Mouse (Mus musculus) c-Kit-positive CD71-positive TER-119-positive erythroid progenitor cells, embryonic 14.5 days (primary cell): Measurements from ENCODE around the gene Sspo.

ENCODE experiments used
- DNase-seq: peaks from one replicate; pipeline ENCODE4 v3.0.0-alpha.2; 2013; ENCODE audit warnings: low spot score

Gene Sspo

GRCm38 (mm10) chr6:48435706-48436349, 12.2 kb upstream of the Sspo start:
- DNase-seq, result no peak

DNA sequence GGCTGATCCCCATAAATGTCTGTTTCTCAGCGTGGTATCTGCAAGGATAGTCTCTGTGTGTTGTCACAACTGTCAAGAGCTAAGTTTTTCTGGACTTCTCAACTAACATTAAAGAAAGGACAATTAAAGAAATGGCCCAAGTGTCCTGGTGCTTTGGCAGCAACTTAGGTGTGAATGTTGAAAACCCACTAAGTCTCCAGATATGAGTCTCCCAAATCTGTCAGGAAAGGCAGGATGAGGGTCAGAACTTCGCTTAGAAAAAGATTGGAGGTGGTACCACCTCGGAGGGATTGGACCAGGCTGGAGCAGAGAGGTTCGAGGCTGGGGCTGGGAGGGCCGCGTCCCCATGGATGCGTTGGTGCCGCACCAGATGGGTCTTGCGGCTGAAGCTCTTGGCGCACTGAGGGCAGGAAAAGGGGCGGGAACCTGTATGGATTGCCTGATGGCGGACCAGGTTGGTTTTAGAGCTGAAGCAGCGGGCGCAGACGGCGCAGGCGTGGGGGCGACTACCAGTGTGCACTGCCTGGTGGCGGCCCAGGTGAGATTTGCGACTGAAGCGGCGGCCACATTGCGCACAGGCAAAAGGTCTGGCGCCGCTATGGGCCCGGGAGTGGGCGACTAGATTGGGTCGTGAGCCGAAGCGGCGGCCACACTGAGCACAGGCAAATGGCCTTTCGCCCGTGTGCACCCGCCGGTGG, 10.2 kb upstream of the Sspo start:
- no peak for DNase-seq

GRCm38 (mm10) chr6:48438475-48439125, 9.4 kb upstream of the Sspo start:
- no peak for DNase-seq

GRCm38 (mm10) chr6:48439654-48440053, 8.4 kb upstream of the Sspo start:
- DNase-seq, result no peak

GRCm38 (mm10) chr6:48440306-48441014, 7.6 kb upstream of the Sspo start:
- no peak for DNase-seq

DNA sequence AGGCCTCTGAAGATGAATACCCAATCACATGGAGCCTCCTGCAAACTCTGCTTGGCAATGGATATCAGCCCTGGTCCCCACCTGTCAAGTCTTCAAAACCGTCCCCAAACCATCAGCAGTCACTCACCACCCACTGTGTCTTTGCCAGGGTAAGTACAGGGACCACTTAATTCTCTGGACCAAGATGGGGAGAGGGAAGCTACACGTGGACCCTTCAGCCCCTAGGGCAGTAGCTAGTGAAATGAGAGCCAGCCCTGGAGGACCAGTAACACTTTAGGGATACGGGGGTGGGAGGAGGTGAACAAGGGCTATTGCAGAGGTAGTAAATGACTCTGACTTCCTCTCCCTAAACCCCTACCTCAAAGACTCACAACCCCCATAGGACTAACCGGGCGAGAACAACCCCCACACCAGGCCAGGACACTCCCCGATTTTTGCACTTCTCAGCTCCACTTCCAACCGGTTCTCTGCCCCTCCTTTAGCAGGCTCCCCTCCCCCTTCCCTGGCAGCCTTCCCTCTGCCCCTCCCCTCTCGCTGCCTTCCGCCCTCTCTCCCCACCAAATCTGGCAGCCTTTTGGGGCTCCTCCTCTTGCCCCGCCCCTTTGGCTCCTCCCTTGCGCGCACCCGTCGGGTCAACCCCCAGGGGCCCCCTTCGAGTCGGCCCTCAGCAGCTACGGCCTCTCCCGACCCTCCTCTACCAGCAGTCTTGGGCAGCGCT, 4.3 kb upstream of the Sspo start:
- DNase-seq, result peak; percentile 34

DNA sequence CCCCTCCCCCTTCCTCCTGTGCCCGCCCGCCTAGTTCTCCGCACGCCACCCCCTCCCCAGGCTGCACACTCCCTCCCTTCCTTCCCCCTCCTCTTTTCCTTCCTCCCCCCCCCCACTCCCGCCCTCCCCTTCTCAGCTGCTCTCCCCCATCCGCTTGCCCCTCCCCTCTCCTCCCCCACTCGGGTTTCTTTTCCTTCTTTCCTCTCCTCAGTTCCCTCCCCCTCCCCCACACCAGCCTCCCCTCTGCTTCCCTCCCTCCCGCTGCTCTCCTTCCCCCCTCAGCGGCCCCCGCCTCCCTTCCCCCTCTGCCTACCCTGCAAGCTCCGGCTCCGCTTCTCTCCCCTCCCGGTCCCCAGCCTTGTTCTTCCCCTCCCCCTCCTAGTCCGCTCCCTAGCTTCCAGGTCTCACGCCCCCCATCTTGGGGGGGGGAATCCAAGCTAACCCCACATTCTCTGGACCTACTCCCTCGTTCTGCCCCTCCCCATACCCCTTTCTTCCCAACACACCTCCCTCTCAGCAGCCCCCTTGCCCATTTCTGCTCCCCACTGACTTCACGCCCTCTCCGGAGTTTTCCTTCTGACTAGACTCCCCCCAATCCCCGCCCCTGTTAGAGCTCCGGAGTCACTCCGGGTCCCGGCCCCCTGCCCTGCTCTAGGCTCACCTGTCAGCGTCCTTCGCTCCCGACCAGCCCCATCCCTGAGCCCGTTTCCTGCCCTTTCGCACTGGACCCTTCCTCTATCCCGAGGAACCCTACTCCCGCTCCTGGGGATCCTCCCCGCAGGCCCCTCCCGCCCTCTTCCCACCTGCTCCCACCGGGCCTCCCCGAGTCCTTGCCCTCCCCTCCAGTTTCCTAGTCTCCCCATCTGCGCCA, 3.5 kb upstream of the Sspo start:
- DNase-seq, result no peak

GRCm38 (mm10) chr6:48445181-48446101, 2.6 kb upstream of the Sspo start, which contains the start of gene Zfp467:
Gene Zfp467 (minus strand): TSS chr6:48445825.
- DNase-seq, result no peak

- DNase-seq, result no peak
These were observed 1.8 kb upstream of the Sspo start for GRCm38 (mm10) chr6:48446256-48446655.

- DNase-seq, result no peak
These were observed 1.1 kb upstream of the Sspo start for GRCm38 (mm10) chr6:48446896-48447295.

GRCm38 (mm10) chr6:48448527-48448926, 498 bp downstream of the Sspo start:
- no peak for DNase-seq

DNA sequence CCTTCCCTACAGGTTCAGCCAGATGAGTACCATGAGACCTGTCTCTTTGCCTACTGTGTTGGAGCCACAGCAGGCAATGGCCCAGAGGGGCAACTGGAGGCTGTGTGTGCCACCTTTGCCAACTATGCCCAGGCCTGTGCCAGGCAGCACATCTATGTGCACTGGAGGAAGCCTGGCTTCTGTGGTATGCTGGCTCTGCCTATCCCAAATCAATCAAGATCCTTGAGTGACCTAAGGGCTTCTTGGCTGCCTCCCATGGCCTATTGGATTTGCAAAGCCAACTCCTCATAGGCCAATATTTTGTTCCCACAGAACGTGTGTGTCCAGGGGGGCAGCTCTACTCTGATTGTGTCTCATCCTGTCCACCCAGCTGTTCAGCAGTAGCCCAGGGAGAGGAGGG, 4.1 kb downstream of the Sspo start:
- no peak for DNase-seq

GRCm38 (mm10) chr6:48452771-48453170, 4.7 kb downstream of the Sspo start:
- DNase-seq, result no peak

GRCm38 (mm10) chr6:48464966-48465679, 17.1 kb downstream of the Sspo start:
- no peak for DNase-seq

GRCm38 (mm10) chr6:48466715-48467114, 18.7 kb downstream of the Sspo start:
- DNase-seq, result no peak

- DNase-seq, result no peak
These were observed 19.5 kb downstream of the Sspo start for GRCm38 (mm10) chr6:48467490-48467889.

DNA sequence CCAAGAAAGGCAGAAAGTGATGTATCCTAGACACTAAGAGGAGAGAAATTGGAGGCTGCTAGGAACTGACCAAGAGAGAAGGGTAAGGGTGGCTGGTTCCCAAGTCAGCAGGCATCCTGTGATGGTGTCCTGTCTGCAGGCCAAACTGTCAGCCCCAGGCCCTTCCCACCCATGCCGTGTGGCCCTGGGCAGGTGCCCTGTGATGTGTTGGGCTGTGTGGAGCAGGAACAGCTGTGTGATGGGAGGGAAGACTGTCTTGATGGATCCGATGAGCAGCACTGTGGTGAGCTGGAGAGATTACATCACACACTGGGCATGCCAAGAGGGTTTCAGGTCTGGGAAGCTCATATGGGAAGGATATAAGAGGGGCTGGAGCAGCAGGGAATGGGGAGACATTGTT, 22.7 kb downstream of the Sspo start:
- DNase-seq, result no peak

- DNase-seq, result no peak
These were observed 30.4 kb downstream of the Sspo start for GRCm38 (mm10) chr6:48478446-48478845.

GRCm38 (mm10) chr6:48482501-48482900, 34.5 kb downstream of the Sspo start:
- no peak for DNase-seq
